Mouse (Mus musculus) layer of hippocampus, adult 8-10 months (tissue): Measurements from ENCODE around the gene Ovol1. TPM values are rescaled to one million over a fixed set of nuclear protein-coding genes. Genes with fewer than 3 reads are reported as not detected.

Source experiments
- DNase-seq, 2 experiments: peaks; one replicate each; pipeline ENCODE4 v3.0.0; 2022; ENCODE audit warnings: low spot score in 2 of 2
- total RNA-seq, 4 experiments: library from RNA; stranded (reverse); gene quantifications; 2 replicates each; pipeline ENCODE4 v1.2.4; 2022

The Ovol1 gene
- total RNA-seq, 4 experiments from 2014 or later: not detected

DNA sequence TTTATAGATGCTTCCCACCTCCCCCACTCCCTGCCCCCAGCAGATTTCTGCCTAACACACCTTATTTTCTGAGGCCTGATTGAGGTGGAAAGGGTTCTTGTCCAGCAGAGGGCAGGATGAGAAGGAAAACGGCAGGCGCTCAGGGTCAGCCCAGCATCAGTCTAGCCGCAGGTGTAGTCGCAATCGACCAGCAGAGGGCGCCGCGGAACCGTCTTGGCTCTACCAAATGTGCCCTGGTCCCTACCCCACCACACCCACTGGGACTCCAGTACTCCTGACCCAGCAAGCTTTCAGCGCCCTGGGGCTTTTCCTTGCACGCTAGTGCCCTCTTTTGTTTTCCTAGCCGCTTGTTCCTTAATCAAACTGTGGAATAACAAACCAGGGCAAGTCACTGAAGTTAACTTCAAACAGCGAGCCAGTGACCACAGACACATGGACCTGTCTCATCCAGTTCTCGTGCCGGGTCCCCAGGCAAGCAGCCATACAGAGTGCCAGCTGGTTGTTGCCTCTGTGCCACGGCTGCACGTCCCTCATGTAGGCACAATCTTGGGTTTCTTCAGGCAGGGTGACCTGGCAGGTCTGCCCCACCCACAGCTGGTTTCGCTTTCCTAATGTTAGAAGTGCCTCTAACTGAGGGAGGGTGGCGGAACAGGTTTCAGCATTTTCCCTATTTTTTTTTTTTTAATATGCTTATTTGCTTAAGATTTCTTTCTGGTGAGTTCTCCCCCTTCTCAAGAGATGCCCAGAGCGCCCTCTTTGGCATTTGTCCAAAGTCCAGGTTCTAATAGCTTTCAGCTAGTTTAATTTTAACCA is 30.9 kb downstream of the Ovol1 start:
- peak; percentile 83 to 93 for DNase-seq

DNA sequence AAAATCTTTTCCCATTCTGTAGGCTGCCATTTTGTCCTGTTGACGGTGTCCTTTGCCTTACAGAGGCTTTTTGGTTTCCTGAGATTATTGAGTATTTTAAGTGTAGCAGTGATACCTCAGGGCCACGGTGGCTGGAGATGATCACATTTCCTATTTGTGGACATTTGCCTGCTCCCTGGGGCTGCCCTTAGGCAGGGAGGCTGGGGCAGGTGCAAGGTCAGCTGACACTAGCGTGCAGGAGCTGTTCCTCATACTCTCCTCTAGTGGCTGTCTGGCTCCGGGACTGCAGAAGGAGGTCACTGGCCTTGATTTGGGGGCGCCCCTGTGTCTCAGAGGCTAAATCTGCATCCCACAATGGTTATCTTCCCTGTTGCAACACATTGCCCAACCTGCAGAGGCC is 35.2 kb downstream of the Ovol1 start:
- no peak for DNase-seq

DNA sequence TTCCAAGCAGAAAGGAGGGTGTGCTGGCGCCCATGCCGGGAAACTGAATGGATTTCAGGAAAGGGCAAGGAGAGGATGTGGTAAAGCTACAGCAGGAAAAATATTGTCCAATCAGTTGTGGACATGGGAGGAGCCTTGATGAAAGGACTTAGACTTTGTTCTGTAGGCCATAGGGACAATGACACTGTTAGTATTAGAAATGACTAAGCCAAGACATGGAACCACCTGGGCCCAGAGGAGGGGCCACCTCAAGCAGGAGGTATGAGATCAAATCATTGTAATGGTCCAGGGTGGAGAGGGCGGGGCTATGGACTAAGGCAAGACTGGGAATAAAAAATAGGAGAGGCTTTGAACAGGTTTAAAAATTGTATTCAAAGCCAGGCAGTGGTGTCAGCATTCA is 41.7 kb downstream of the Ovol1 start:
- no peak for DNase-seq

DNA sequence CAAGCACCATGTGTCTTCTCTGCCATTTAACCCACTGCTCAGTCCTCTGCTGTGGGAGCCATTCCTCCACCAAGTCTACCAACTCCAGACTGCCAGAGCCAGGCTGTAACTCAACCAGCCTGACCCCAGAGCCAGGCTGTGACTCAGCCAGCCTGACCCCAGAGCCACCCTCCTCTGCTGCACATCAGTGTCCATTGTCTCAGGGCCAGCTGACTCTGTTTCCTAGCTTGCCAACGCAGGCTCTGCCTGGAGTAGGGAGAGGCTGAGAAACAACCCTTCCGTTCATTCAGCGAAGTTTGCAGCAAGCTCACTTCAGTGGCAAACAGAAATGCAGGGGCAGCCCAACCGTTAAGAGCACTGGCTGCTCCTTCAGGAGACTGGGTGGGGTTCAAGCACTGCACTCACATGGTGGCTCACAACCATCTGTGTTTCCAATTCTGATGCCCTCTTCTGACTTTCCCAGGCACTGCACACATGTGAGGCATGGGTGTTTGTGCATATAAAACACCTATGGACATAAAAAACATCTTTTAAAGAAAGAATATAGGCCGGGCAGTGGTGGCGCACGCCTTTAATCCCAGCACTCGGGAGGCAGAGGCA is 43.4 kb downstream of the Ovol1 start:
- DNase-seq: no peak

DNA sequence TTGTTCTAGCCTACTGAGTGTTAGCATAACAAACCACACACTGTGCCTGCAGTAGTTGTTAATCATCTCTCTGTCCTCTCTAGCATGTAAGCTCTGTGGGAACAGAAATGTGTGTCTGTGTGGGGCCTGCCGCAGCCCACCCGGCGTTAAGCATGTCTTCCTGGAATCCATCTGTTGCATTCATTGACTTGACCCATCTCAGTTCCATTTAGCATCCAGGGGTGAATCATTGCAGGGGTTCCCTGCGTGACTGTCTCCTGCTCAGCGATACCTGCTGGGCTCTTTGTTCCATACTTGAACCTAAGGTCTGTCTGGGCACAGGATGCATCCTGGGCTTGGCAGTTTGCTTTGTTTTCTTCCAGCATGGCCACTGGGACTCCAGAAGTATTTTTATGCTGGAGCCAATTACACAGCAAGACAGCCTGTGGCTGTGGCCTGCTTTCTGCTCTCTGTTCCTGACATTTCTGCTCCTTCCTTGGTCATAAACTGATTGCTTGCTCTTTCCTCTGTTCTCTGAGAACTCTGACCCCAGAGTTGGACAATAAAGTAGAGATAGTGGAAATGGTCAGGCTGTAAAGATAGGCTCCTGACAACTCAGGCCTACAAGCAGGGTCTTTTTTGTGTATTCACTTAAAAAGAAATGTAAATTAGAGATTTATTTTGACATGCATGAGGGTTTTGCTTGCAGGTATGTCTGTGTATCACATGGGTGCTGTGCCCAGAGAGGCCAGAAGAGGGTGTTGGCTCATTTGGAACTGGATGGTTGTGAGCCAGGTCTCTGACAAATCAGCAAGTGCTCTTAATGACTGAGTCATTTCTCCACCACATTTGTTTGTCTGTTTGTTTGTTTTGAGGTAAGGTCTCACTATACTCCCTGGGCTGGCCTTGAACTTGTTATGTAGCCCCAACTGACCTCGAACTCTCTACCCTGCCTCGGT is 44.3 kb downstream of the Ovol1 start:
- DNase-seq: no peak

DNA sequence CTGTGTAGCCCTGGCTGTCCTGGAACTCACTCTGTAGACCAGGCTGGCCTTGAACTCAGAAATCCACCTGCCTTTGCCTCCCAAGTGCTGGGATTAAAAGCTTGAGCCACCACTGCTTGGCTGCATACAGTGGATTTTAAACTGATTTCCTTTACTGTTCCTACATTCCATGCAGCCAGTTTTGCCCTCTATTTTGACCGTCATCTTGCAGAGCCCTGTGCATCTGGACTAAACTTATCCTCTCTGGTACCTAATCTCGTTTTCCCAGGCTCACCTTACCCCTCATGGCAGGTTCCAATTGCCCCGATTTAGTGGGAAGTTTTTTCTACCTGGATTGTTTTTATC is 47.5 kb downstream of the Ovol1 start:
- DNase-seq: no peak

DNA sequence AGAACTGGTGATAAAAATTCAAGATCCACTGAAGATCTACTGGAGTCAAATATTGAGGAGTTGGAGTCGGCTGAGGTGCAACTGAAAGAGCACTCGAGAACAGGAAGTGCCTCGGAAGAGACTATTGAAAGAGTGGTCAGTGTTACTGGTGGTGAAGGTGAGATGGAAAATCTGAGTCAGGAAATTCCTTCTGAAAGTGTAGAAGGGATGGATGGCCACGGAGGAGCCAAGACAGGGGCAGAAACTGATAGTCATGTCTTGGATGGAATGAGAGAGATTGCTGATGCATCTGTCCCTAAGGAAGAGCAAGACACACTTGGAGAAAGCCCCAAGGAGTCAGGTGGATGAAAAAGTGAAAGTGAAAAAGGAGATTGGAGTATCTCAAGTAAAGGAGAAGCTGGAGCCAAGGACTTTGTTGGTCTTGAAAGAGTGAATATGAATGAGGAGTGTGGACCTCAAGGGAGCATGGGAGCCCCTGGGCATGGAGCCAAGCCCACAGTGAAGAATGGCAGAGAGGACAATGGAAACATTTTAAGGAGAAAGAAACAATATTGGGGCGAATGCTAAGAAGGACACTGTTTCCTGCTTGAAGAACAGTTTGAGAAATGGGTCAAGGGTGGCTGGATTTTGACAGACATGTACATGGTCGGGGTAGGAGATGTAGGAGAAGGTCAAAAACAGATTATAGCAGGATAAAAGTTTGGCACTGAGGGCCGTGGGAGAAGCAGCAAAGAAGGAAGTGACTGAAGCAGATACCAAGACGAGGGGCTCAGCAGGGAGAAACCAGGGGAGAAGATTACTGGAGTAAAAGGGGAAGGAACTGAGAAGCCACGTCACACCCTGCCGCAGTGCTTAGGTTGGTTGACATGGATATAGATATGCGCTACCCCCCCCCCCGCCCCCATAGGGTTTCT is 48.1 kb downstream of the Ovol1 start:
- no peak for DNase-seq

DNA sequence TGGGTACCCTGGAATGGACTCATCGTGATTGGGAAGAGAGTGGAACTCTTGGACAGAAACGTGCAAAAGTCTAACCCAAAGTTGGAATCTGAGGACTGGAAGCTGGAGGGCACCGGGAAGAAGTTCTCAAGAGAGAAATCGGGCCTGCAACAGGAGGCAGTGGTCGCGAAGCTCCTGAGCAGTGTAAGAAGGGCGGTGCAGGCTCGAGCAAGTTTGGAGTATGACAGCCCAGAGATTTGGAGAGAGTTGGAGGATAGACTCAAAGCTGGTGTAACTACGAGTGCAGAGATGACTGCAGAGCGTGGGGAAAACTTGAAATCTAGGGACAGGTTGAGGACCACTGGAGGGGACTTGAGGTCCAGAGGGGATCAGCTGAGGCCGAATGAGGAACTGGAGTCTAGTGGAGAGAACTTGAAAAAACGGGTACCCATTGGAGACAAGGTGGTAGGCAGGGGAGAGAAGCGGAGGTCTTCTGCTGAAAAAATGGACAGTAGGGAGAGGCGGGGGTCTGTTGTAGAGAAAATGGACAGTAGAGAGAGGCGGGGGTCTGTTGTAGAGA is 49.3 kb downstream of the Ovol1 start:
- DNase-seq: no peak

DNA sequence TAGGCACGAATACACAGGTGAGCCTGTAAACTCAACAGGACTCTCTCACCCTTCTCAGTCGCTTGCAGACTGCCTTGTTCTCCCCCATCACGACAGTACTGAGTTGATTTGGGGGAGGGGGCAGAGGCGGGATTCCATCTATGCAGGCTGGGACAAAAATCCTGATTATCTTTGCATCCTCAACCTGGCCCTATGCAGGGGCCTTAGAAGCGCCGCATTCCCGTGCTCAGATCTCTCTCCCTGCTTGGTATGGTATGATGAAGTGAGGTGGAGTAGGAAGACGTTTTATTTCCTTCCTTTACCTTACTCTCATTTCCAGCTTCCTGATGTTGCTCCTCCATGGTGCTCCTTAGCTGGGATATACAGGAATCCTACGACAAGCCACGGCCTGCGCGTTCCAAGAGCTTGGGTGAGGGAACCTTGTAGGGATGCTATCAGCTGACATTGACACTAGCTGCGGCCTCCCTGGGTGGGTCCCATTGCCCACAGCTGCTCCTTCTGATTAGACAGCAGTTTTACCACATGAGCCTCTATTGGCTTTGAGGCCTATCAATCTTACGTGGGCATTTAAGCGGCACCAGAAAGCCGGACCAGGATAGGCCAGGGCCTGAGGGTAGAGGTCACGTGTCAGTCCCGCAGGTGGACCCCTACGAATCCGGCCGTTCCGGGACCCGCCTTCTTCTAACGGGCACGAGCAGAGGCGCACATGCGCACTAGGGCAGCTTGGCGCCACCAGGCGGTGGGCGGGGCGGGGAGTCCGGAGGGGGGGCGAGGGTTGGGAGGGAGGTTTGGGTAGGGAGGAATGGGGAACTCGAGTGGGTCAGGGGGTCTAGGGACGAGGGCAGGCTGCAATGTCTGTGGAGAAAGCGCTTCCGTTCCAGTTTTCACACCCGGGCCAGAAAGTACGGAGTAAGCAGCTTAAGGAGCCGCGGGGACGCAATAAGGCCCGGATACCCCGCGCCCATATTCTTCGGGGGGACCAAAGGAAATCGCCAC is 50.1 kb downstream of the Ovol1 start, which contains the start of gene Snx32:
Gene Snx32, minus strand, starts transcription at position 508 of the 996 bp plus-strand sequence.
- DNase-seq: peak; percentile 99

DNA sequence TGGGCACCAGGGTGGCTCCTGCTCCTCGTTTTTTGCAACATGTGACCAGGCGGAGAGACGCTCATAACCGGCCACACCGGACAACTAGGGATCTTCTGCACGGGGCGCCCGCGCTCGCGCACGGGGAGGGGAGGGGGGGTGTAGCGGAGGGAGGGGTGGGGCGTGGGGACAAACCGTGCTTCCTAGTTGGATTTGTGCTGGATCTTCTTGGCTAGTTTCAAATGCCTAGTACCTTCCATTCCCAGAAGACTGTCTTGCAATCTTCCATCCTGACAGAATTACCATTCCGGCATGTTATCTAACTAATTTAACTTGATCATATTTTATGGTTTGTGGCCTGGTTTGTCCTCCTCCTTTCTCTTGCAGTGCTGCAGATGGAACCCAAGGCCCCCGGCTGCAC is 56.8 kb downstream of the Ovol1 start, which contains the start of gene 1700020D05Rik:
Gene 1700020D05Rik, minus strand, starts transcription at position 101 of the 400 bp plus-strand sequence.
- no peak for DNase-seq

DNA sequence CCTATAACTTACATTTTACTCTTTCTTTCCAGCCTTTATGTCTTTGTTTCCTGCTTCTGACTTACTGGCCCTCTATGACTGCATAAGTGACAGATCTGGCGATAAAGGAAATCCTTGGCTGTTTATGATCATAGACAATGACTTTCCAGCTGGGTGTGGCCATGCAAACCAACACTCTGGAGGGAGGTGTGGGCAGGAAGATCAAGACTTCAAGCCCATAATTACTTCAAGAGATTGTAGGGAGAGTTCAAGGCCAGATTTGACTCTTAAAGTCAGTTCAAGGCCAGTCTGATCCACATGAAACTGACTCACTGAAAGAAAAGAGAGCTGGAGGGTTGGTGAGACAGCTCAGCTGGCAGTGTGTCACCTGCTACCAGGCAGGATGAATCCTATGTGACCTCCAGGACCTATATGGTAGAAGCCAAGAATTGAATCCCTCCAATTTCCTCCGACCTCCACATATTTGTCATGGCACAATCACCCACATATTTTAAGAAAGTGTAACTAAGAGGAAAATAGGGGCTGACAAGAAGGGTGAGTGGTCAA is 60.0 kb downstream of the Ovol1 start:
- no peak for DNase-seq

Other genes starting within 250 kb of the Ovol1 start
- gene Catsper1, start 224.9 kb downstream of the Ovol1 start, total RNA-seq: not detected
- gene Cst6, start 211.1 kb downstream of the Ovol1 start, total RNA-seq: 10 to 100 TPM; 10.8 to 18.1 (median 12.5) TPM
- 10 to 100 TPM; 18.6 to 27.4 (median 23.1) TPM for gene Eif1ad, start 193.9 kb downstream of the Ovol1 start, total RNA-seq
- gene Banf1, start 193.5 kb downstream of the Ovol1 start, total RNA-seq: 10 to 100 TPM; 74.1 to 85.8 (median 76.2) TPM
- gene Sart1, start 171.9 kb downstream of the Ovol1 start, total RNA-seq: 100 to 1,000 TPM; 103 to 120 (median 114) TPM
- under 1 TPM in 3 of 4 experiments, not detected in 1; 0.34 to 0.63 (median 0.37) TPM for gene Tsga10ip, start 158.1 kb downstream of the Ovol1 start, total RNA-seq
- 100 to 1,000 TPM; 308 to 358 (median 327) TPM for gene Drap1, start 135.7 kb downstream of the Ovol1 start, total RNA-seq
- gene AI837181, start 135.5 kb downstream of the Ovol1 start, total RNA-seq: 10 to 100 TPM; 64.8 to 71.2 (median 67.6) TPM
- under 1 TPM; 0.20 to 0.67 (median 0.29) TPM for gene Fosl1, start 113.1 kb downstream of the Ovol1 start, total RNA-seq
- 10 to 100 TPM; 31.7 to 33.1 (median 32.4) TPM for gene Ccdc85b, start 102.8 kb downstream of the Ovol1 start, total RNA-seq
- gene Fibp, start 100.0 kb downstream of the Ovol1 start, total RNA-seq: 100 to 1,000 TPM in 1 of 4 experiments, 10 to 100 TPM in 3; 93.5 to 109 (median 96.4) TPM
- gene Ctsw, start 92.1 kb downstream of the Ovol1 start, total RNA-seq: under 1 TPM in 3 of 4 experiments, not detected in 1; 0.29 to 0.81 (median 0.77) TPM
- gene Efemp2, start 86.7 kb downstream of the Ovol1 start, total RNA-seq: 10 to 100 TPM; 14.4 to 23.9 (median 22.1) TPM
- 10 to 100 TPM; 29.0 to 38.5 (median 33.8) TPM for gene Mus81, start 72.2 kb downstream of the Ovol1 start, total RNA-seq
- 1,000 to 10,000 TPM; 1,240 to 1,334 (median 1,291) TPM for gene Cfl1, start 70.2 kb downstream of the Ovol1 start, total RNA-seq
- gene 1700020D05Rik, start 56.9 kb downstream of the Ovol1 start, total RNA-seq: 10 to 100 TPM in 2 of 4 experiments, 1 to 10 TPM in 2; 7.4 to 12.1 (median 9.6) TPM
- 10 to 100 TPM; 86.8 to 95.2 (median 88.6) TPM for gene Snx32, start 50.1 kb downstream of the Ovol1 start, total RNA-seq
- gene Ap5b1, start 7.4 kb upstream of the Ovol1 start, total RNA-seq: 1 to 10 TPM; 5.8 to 8.7 (median 6.6) TPM
- gene Rnaseh2c, start 41.2 kb upstream of the Ovol1 start, total RNA-seq: 10 to 100 TPM; 58.8 to 96.9 (median 78.2) TPM
- 100 to 1,000 TPM in 1 of 4 experiments, 10 to 100 TPM in 3; 81.5 to 105 (median 86.9) TPM for gene Kat5, start 49.6 kb upstream of the Ovol1 start, total RNA-seq
- 10 to 100 TPM; 18.8 to 32.7 (median 23.7) TPM for gene Rela, start 76.8 kb upstream of the Ovol1 start, total RNA-seq
- gene Sipa1, start 103.1 kb upstream of the Ovol1 start, total RNA-seq: 10 to 100 TPM; 16.2 to 20.4 (median 19.4) TPM
- 10 to 100 TPM; 16.9 to 21.3 (median 18.7) TPM for gene Map3k11, start 128.1 kb upstream of the Ovol1 start, total RNA-seq
- 10 to 100 TPM; 74.5 to 80.9 (median 77.0) TPM for gene Pcnx3, start 128.3 kb upstream of the Ovol1 start, total RNA-seq
- under 1 TPM in 1 of 4 experiments, not detected in 3; 0.43 TPM for gene Kcnk7, start 143.7 kb upstream of the Ovol1 start, total RNA-seq
- gene Ehbp1l1, start 165.7 kb upstream of the Ovol1 start, total RNA-seq: 10 to 100 TPM; 12.4 to 17.8 (median 16.4) TPM
- 10 to 100 TPM; 22.5 to 31.3 (median 27.4) TPM for gene Fam89b, start 169.0 kb upstream of the Ovol1 start, total RNA-seq
- gene Ltbp3, start 180.3 kb upstream of the Ovol1 start, total RNA-seq: 10 to 100 TPM; 30.4 to 40.5 (median 33.1) TPM
- gene Scyl1, start 210.8 kb upstream of the Ovol1 start, total RNA-seq: 10 to 100 TPM; 77.7 to 94.4 (median 88.1) TPM